Mouse (Mus musculus) heart, postnatal 0 days (tissue): Measurements from ENCODE around the gene Yy1.

Experiments
- CTCF ChIP-seq: IDR thresholded peaks from 2 replicates; pipeline ENCODE4 v1.5.1; 2016; ENCODE audit warnings: antibody characterized with exemption, control low read depth, low read depth
- EP300 ChIP-seq: IDR thresholded peaks from 2 replicates; pipeline ENCODE4 v1.6.1; 2016; ENCODE audit warnings: antibody characterized with exemption, low read depth

DNA sequence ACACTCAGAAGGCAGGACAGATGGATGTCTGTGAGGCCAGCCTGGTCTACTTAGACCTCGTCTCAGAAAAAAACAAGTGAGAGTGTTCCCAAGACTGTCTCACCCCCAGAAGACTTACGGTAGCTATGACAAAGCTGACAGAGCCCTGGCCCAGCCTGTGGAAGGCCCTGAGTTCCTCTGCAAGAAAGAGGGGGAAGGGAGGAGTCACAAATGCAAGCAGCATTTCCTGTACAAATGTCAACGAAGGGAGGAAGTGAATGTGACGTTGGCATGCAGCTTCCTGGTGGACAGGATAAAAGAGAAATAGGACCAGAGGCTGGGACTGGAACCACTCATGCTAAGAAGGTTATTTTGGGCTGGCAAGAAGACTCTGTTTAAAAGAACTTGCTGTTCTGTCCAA lies 31.6 kb upstream of the Yy1 start:
- TF ChIP-seq CTCF (no peak), EP300 (peak; percentile 68; the same call in 1 of the 2 replicates)
